Mouse (Mus musculus) lung, embryonic 16.5 days (tissue): ENCODE results near the gene Osm. TPM values are rescaled to one million over a fixed set of nuclear protein-coding genes. Genes with fewer than 3 reads are reported as not detected.

Experiments
- ATAC-seq: fragments of 200-750 bp; cut with Nextera tagmentation; 2 replicates; pipeline ENCODE4 v1.8.0; 2017; ENCODE audit warnings: low read depth, mild to moderate bottlenecking, moderate library complexity
- H3K27ac ChIP-seq: fragments of 300-500 bp; sonication (generic); 2 replicates; pipeline ENCODE4 v1.5.1; 2014; ENCODE audit warnings: mild to moderate bottlenecking, control low read depth, low read length
- H3K27me3 ChIP-seq: fragments of 300-500 bp; sonication (generic); 2 replicates; pipeline ENCODE4 v1.6.1; 2014; ENCODE audit warnings: low read depth, low read length, mixed read lengths; ENCODE audit not compliant: control insufficient read depth, insufficient read depth
- H3K36me3 ChIP-seq: fragments of 300-500 bp; sonication (generic); 2 replicates; pipeline ENCODE4 v1.6.1; 2014; ENCODE audit warnings: low read length; ENCODE audit not compliant: control insufficient read depth, insufficient read depth
- H3K4me1 ChIP-seq: fragments of 300-500 bp; sonication (generic); replicated peaks from 2 replicates; pipeline ENCODE4 v1.6.1; 2014; ENCODE audit warnings: low read length, mixed read lengths; ENCODE audit not compliant: control insufficient read depth, insufficient read depth
- H3K4me2 ChIP-seq: fragments of 300-500 bp; sonication (generic); 2 replicates; pipeline ENCODE4 v1.6.1; 2014; ENCODE audit warnings: low read depth, low read length, control low read depth
- H3K4me3 ChIP-seq: fragments of 300-500 bp; sonication (generic); 2 replicates; pipeline ENCODE4 v1.5.1; 2014; ENCODE audit warnings: mild to moderate bottlenecking, low read length, control low read depth
- H3K9ac ChIP-seq: fragments of 300-500 bp; sonication (generic); 2 replicates; pipeline ENCODE4 v1.6.1; 2014; ENCODE audit warnings: low read length, control low read depth
- H3K9me3 ChIP-seq: fragments of 300-500 bp; sonication (generic); 2 replicates; pipeline ENCODE4 v1.6.1; 2016; ENCODE audit warnings: low read length; ENCODE audit not compliant: control insufficient read depth
- WGBS: fragments of 180-500 bp; shearing (Covaris S2); extraction: QIAGEN DNeasy Blood & Tissue Kit; methylation state at CpG from one replicate; pipeline ENCODE4 v1.1.7; 2014; 5-methylcytosine and 5-hydroxymethylcytosine counted together
- polyA plus RNA-seq: library from polyadenylated mRNA; unstranded; fragments of >200 nt; fragmentation: Nextera tagmentation; extraction: Ambion mirVana; gene quantifications from 2 replicates; pipeline ENCODE4 v1.2.1, GENCODE M21; 2015

Gene Osm
- polyA plus RNA-seq, 1 experiment from 2014 or later = 0.25 TPM

DNA sequence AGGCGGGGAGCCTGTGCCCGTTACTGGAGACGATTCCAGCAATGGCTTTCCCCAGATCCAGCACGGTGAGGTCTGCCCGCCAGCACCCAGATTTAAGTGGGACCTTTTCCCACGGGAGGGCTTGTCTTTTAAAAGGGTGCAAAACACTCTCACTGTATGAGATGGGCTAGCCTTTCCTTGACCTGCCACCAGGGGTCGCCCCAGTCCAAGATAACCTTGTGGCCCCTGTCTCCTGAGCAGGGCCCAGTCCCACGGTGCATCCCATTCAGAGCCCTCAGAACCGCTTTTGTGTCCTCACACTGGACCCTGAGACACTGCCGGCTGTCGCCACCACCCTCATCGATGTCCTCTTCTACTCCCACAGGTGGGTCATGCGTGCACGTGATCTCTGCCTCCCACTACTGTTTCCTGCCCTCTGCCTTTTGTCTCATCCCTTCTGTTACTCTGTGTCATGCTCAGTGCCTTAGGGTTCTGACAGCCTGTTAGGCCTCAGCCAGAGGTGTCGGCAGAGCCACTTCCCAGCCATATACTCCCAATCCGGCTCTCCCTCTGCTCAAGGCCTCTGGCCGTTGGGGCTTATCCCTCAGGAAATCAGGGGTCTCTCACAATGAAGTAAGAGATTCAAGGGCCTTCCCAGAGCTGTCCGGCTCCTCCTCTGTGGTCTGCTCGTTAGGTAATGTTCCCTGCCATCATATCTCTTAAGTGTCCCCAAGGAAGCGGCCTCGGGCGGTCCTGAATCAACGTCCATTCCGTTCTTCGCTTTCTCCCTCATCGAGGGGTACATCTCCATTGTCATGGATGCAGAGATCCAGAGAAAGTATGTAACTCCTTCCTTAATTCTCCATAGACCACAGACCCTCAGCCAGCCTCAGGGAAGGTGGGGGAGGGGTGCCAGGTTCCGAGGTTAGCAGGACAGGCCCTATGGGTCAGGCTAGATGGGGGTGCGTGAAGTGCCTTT, 15.5 kb upstream of the Osm start:
- no peak overlapping the region for H3K4me3 ChIP-seq
- H3K9ac ChIP-seq = no peak overlapping the region
- H3K27me3 ChIP-seq = no peaks in the 10 kb centered on the region
- H3K4me1 ChIP-seq = peaks cover 8% of the 10 kb centered on the region
- no peak for ATAC-seq
- no peaks in the 10 kb centered on the region for H3K36me3 ChIP-seq
- H3K9me3 ChIP-seq = no peaks in the 10 kb centered on the region
- WGBS = 57% methylated on average over 28 of the region's 28 CpGs
- no peak overlapping the region for H3K27ac ChIP-seq
- H3K4me2 ChIP-seq = no peak overlapping the region

DNA sequence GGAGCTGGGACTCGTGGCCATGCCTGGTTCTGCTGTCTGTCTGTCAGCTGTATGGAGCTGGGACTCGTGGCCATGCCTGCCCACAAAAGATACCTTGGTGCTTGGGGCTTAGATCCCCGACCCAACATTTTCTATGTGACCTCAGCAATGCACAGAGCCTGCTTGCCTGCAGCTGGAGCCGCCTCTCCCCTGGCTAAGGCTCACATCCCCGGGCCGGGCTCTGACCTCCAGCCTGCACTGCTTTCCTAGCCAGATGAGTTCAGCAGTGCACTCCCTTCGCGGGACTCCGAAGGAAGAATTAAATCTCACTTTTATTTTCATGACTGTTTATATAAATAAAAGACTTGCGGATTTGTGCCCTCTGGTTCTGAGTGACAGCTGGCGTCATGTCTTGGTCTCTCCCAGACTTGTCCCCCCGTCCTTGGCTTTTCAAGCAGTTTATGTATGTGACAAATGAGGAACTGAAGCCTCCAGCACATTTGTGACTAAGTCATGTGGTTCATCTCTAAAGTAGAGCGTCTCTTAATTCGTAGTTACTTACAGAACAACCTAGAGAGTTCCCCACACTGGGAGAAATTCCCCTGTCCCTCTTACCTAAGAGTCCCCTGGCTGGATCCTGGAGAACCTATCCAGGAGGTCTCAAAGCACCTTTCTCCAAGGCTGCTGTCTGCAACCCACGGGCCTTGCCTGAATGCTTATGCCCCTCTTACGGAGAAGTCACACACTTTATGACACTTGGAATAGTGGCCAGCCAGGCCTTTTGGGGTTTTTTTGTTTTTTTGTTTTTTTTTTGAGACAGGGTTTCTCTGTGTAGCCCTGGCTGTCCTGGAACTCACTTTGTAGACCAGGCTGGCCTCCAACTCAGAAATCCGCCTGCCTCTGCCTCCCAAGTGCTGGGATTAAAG, 13.9 kb upstream of the Osm start:
- H3K4me1 ChIP-seq = peaks cover 8% of the 10 kb centered on the region
- no peaks in the 10 kb centered on the region for H3K36me3 ChIP-seq
- H3K9ac ChIP-seq = no peak overlapping the region
- 55% methylated on average over 17 of the region's 17 CpGs for WGBS
- no peaks in the 10 kb centered on the region for H3K9me3 ChIP-seq
- H3K4me3 ChIP-seq = no peak overlapping the region
- no peaks in the 10 kb centered on the region for H3K27me3 ChIP-seq
- no peak overlapping the region for H3K4me2 ChIP-seq
- H3K27ac ChIP-seq = no peak overlapping the region
- no peak for ATAC-seq

DNA sequence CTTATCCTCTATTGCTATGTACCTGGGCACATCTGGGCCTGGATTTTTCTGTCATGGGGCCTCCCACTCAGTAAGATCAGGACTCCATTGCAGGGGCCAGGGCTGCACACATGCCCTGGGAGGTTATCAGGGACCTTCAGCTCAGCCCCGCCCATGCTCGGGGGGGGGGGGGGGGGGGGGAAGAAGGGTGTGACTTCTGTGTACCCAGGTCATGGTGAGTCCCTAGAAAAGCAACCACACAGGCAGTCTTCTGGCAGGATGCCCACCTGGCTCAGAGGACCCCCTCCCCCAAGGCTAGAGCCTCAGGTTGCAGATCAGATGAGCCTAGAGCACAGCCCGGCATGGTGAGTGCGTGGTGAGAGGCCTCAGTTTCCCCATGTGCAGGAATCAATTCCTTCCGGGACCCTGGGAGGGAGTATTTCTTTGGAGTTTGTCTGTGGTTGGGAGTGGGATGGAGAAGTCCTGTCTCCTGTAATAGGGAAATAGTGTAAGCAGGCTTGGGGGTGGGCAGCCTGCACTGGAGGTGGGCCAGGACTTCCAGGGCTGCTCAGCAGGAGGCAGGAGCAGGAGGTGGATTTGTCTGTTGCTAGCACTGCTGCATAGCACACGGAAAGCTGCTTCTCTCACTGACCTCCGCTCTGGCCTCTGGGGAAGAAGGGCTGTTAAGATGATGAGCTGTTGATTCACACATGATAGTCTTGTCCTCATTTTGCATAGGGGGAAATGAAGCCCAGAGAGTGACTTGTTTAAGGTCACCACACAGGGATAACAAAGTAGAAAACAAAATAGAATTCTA, 12.6 kb upstream of the Osm start:
- 34% methylated on average over 6 of the region's 7 CpGs for WGBS
- ATAC-seq = no peak
- peaks cover 7% of the 10 kb centered on the region for H3K4me1 ChIP-seq
- H3K27me3 ChIP-seq = no peaks in the 10 kb centered on the region
- H3K4me3 ChIP-seq = no peak overlapping the region
- H3K27ac ChIP-seq = no peak overlapping the region
- H3K9ac ChIP-seq = no peak overlapping the region
- no peak overlapping the region for H3K4me2 ChIP-seq
- H3K36me3 ChIP-seq = no peaks in the 10 kb centered on the region
- H3K9me3 ChIP-seq = no peaks in the 10 kb centered on the region

DNA sequence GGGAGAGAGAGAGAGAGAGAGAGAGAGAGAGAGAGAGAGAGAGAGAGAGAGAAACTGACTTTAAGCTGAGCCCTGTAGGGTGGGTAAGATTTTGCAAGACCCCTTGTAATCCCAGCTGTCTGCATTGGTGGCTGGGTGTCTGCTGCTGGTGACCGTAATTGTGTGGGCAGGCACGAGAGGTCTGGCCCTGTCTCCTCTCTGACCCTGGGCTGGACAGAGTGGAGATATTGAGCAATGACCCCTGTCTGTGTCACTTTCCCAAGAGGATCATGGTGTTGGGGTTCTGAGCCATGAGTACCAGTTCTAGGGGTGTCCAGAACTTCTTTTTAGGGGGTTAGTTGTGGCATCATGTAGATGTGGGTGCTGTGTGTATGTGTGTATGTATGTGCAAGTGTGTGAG, 12.0 kb upstream of the Osm start:
- no peak for ATAC-seq
- Histone ChIP-seq H3K4me2 (no peak overlapping the region), H3K9ac (no peak overlapping the region), H3K4me1 (peaks cover 2% of the 10 kb centered on the region), H3K4me3 (no peak overlapping the region), H3K36me3 (no peaks in the 10 kb centered on the region), H3K27me3 (no peaks in the 10 kb centered on the region), H3K27ac (no peak overlapping the region), H3K9me3 (no peaks in the 10 kb centered on the region)
- WGBS = 51% methylated on average over 2 of the region's 2 CpGs

DNA sequence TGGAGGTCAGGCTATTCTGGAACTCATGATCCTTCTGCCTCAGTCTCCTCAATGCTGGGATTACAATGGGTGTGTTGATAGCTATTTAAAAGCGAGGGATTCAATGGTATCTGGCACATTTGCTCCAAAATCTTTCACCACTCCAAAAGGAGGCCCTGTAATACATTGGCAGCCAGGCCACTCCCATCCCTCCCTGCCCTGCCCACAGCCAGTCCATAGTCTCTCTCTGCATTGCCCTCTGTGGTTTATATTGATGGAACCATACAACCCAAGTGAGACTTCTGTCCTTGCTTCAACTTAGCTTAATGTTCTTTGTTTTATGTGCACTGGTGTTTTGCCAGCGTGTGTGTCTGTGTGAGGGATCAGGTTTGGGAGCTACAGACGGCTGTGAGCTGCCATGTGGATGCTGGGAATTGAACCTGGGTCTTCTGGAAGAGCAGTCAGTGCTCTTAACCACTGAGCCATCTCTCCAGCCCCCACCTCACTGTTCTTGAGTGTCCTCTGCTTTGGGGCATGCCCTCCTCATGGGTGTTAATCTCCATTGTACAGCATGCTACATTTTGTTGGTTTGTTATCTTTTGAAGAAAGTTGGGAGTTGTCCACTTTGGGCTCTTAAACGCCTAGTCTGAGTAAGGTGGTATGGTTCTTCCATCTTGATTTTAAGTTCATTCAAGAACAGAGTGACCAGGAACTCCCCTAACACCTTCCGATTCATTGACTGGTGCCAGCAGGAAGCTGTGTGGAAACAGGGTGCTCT, 9.5 kb upstream of the Osm start:
- H3K9me3 ChIP-seq = no peaks in the 10 kb centered on the region
- no peak for ATAC-seq
- no peak overlapping the region for H3K4me2 ChIP-seq
- 77% methylated on average over 5 of the region's 5 CpGs for WGBS
- H3K4me1 ChIP-seq = no peaks in the 10 kb centered on the region
- H3K9ac ChIP-seq = no peak overlapping the region
- no peak overlapping the region for H3K27ac ChIP-seq
- no peaks in the 10 kb centered on the region for H3K27me3 ChIP-seq
- no peaks in the 10 kb centered on the region for H3K36me3 ChIP-seq
- H3K4me3 ChIP-seq = no peak overlapping the region

DNA sequence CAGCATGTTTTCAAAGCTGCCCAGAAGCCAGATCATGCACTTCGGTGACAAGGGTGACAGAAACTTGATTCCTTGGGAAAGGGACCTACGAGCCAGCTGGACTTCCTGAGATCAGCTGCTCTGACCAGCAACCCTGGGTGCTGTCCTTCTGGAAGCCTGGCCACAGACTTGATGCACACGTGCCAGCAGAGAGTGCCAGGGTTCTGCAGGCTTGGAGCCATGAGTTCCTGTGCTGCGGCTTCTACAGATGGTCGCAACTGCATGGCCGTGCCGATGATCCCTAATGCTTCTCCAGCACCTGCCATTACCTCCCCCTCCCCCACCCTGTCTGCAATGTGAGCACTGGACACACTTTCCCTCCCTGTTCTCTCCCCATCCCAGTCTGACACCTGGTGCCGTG, 7.8 kb upstream of the Osm start:
- no peak overlapping the region for H3K27ac ChIP-seq
- ATAC-seq = no peak
- H3K36me3 ChIP-seq = no peaks in the 10 kb centered on the region
- no peaks in the 10 kb centered on the region for H3K9me3 ChIP-seq
- H3K27me3 ChIP-seq = no peaks in the 10 kb centered on the region
- no peak overlapping the region for H3K4me2 ChIP-seq
- no peaks in the 10 kb centered on the region for H3K4me1 ChIP-seq
- no peak overlapping the region for H3K9ac ChIP-seq
- H3K4me3 ChIP-seq = no peak overlapping the region
- 23% methylated on average over 8 of the region's 8 CpGs for WGBS

DNA sequence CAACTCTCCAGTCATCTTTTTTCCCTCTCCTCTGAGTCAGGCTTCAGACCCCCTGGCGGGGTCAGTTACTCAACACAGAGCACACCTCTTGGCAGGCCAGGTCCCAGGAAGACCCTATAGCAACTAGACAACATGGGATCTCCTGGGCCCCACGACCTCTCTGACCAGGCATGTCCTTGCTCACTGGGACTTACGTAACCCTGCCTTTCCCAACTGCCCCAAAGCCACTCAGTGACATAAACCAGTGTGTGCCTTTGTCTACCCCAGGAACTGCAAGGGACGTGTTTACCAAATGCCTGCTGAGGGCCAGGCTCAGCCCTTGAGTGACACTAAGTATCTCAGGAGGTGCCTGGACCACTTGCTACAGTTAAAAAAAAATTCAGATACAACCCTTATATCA, 6.4 kb upstream of the Osm start:
- Histone ChIP-seq H3K4me1 (no peaks in the 10 kb centered on the region), H3K36me3 (no peaks in the 10 kb centered on the region), H3K4me2 (no peak overlapping the region), H3K27ac (no peak overlapping the region), H3K27me3 (no peaks in the 10 kb centered on the region), H3K9ac (no peak overlapping the region), H3K4me3 (no peak overlapping the region), H3K9me3 (no peaks in the 10 kb centered on the region)
- WGBS = 52% methylated on average over 4 of the region's 4 CpGs
- ATAC-seq = no peak

DNA sequence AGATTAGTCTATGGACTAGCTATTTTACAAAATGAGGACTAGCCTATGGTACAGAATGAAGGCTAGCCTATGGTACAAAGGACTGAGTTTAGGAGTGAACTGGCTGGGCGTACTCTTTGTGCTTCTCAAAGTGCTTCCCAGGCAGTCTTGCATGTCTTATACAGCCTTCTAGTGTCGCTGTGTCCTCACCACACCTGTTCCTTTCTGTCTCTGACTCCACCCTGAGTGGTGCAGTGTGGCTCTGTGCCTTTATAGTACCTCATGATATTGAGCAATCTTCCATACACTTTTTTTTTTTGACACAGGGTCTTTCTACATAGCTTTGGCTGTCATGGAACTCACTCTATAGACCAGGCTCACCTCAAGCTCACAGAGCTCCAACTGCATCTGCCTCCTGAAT, 4.8 kb upstream of the Osm start:
- Histone ChIP-seq H3K27ac (no peak overlapping the region), H3K4me2 (no peak overlapping the region), H3K27me3 (no peaks in the 10 kb centered on the region), H3K4me1 (no peaks in the 10 kb centered on the region), H3K36me3 (no peaks in the 10 kb centered on the region), H3K4me3 (no peak overlapping the region), H3K9ac (no peak overlapping the region), H3K9me3 (no peaks in the 10 kb centered on the region)
- no peak for ATAC-seq
- WGBS = 87% methylated on average over 2 of the region's 2 CpGs
